Mouse (Mus musculus): Measurements from ENCODE around the gene Lyrm2. TPM values are rescaled to one million over a fixed set of nuclear protein-coding genes. Genes with fewer than 3 reads are reported as not detected.

Lyrm2 gene
- polyA plus RNA-seq (2014; fragmentation: Nextera tagmentation; extraction: Ambion mirVana) = 99.4 and 102 TPM in 2 replicates

DNA sequence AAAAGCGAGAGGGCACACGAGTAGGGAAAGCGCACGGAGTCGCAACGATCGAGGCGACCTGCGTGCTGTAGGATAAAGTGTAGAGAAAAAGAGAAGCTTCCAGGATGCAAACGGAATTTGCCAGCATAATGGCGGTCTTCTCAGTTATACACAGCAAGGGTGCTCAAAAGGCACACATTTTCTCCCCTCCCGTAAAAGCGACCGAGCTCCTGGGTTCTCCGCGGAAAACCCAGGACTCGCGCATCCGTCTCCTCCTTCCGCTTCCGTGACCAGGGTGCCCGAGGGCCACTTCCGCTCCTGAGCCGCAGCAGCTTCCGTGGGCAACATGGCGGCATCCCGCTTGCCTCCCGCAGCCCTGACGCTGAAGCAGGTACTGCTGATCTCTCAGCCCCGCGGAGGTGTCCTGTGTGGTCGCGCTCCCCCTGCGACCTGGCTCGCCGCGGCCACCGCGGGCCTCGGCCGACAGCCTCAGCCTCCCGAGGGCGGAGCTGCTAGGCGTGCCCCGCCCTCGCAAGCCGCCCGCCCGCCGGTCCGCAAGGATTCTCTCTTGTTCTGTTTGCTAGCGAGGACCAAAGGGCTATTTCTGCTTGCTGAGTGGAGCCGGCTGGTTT, at the start of gene Lyrm2:
TSS of gene Lyrm2 (plus strand) at position 288 of the 611 bp plus-strand sequence.
- DNase-seq (ENCODE audit: low spot score) (peak; percentile 91), ATAC-seq (ENCODE audit: low read depth) (peak; percentile 91)
- Histone ChIP-seq H3K27me3 (replicated peaks; ENCODE audit: control insufficient read depth, insufficient read depth, low read length) (no peaks in the 10 kb centered on the region), H3K4me2 (ENCODE audit: low read depth, low read length) (peak within 1 kb of the TSS; percentile 57), H3K9ac (ENCODE audit: low read depth, low read length) (peak within 1 kb of the TSS; percentile 89), H3K4me1 (ENCODE audit: control insufficient read depth, insufficient read depth, low read length) (peaks cover 6% of the 10 kb centered on the region; the same call in 1 of the 2 replicates), H3K36me3 (ENCODE audit: control insufficient read depth, insufficient read depth, low read length) (0 out of 2 replicates have a peak, but pooled peaks cover 7% of the 10 kb centered on the region), H3K9me3 (ENCODE audit: control insufficient read depth, low read length) (no peaks in the 10 kb centered on the region), H3K4me3 (ENCODE audit: low read depth, low read length) (peak within 1 kb of the TSS; percentile 75), H3K27ac (replicated peaks; ENCODE audit: low read depth, low read length) (peak within 1 kb of the TSS; percentile 98)
- under 1% methylated on average over 44 of the region's 53 CpGs for WGBS

DNA sequence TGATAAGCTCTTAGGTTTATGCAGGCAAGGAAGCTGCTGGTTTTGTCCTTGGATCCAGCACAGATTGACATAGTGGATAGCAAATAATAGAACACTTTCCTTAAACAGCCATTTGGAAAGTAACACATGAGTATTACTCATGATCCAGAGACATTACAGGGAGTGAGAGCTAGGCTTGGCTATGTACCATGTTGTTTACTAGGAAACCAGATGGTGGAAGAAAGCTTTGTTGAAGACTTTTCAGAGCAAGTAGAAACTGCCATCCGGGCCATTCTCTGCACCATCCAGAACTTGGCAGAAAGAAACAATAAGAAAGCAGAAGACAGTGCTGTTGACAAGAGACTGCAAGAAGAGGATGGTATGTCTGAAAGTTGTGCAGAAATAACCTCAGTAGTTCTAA, 49.3 kb upstream of the Lyrm2 start:
- Histone ChIP-seq H3K36me3 (ENCODE audit: control insufficient read depth, insufficient read depth, low read length) (peaks cover 83% of the 10 kb centered on the region), H3K27me3 (replicated peaks; ENCODE audit: control insufficient read depth, insufficient read depth, low read length) (no peaks in the 10 kb centered on the region), H3K9me3 (ENCODE audit: control insufficient read depth, low read length) (no peaks in the 10 kb centered on the region), H3K4me3 (ENCODE audit: low read depth, low read length) (no peak overlapping the region), H3K4me2 (ENCODE audit: low read depth, low read length) (no peak overlapping the region), H3K4me1 (ENCODE audit: control insufficient read depth, insufficient read depth, low read length) (no peaks in the 10 kb centered on the region), H3K9ac (ENCODE audit: low read depth, low read length) (no peak overlapping the region), H3K27ac (replicated peaks; ENCODE audit: low read depth, low read length) (no peak overlapping the region)
- ATAC-seq (ENCODE audit: low read depth) (no peak), DNase-seq (ENCODE audit: low spot score) (no peak)
- WGBS = 88% methylated on average over 1 of the region's 1 CpGs

DNA sequence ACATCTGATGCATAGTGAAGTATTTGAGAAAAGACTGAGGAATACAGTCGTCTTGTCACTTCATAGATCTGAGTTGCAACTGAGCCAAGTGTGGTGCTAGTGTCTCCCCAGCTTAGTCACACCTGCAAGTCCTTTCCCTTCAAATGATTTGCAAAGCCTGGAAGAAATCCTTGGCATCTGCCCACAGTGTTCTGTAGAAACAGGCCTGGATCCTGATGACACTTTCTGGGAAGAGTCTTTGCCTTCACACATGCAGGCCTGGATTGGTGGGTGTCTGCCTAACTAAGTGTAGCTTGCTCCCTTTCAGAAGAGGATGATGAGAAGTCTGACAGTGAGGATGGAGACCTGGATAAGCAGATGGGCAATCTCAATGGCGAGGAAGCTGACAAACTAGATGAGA, 42.6 kb upstream of the Lyrm2 start:
- H3K27me3 ChIP-seq (replicated peaks; ENCODE audit: control insufficient read depth, insufficient read depth, low read length) = no peaks in the 10 kb centered on the region
- no peak overlapping the region for H3K4me3 ChIP-seq (ENCODE audit: low read depth, low read length)
- H3K9ac ChIP-seq (ENCODE audit: low read depth, low read length) = no peak overlapping the region
- no peaks in the 10 kb centered on the region for H3K4me1 ChIP-seq (ENCODE audit: control insufficient read depth, insufficient read depth, low read length)
- ATAC-seq (ENCODE audit: low read depth) (no peak), DNase-seq (ENCODE audit: low spot score) (no peak)
- H3K9me3 ChIP-seq (ENCODE audit: control insufficient read depth, low read length) = no peaks in the 10 kb centered on the region
- H3K27ac ChIP-seq (replicated peaks; ENCODE audit: low read depth, low read length) = no peak overlapping the region
- no peak overlapping the region for H3K4me2 ChIP-seq (ENCODE audit: low read depth, low read length)
- H3K36me3 ChIP-seq (ENCODE audit: control insufficient read depth, insufficient read depth, low read length) = peaks cover 77% of the 10 kb centered on the region
- WGBS = 88% methylated on average over 2 of the region's 2 CpGs

DNA sequence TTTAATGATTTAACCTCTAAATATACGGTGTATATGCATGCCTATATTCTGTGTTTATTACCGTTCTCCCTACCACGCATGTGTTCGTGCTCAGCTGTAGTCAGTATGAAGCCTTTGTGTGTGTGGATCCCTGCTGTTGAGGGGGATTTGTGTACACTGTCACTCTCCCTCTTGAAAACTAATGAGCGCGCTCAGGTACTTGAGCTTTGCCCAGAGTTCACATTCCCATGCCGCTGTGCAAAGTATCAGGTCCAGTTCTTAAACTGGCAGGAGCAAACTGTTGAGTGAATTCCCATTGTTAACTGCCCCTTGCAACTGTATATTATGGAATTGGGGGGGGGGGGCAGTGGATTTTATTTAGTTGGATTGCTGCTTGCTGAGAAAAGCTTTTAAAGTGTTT, 32.6 kb upstream of the Lyrm2 start:
- Histone ChIP-seq H3K27me3 (replicated peaks; ENCODE audit: control insufficient read depth, insufficient read depth, low read length) (no peaks in the 10 kb centered on the region), H3K36me3 (ENCODE audit: control insufficient read depth, insufficient read depth, low read length) (peaks cover 84% of the 10 kb centered on the region), H3K4me1 (ENCODE audit: control insufficient read depth, insufficient read depth, low read length) (no peaks in the 10 kb centered on the region), H3K9me3 (ENCODE audit: control insufficient read depth, low read length) (no peaks in the 10 kb centered on the region), H3K4me2 (ENCODE audit: low read depth, low read length) (no peak overlapping the region), H3K9ac (ENCODE audit: low read depth, low read length) (no peak overlapping the region), H3K27ac (replicated peaks; ENCODE audit: low read depth, low read length) (no peak overlapping the region), H3K4me3 (ENCODE audit: low read depth, low read length) (no peak overlapping the region)
- ATAC-seq (ENCODE audit: low read depth) (no peak), DNase-seq (ENCODE audit: low spot score) (no peak)
- WGBS = 91% methylated on average over 7 of the region's 7 CpGs

DNA sequence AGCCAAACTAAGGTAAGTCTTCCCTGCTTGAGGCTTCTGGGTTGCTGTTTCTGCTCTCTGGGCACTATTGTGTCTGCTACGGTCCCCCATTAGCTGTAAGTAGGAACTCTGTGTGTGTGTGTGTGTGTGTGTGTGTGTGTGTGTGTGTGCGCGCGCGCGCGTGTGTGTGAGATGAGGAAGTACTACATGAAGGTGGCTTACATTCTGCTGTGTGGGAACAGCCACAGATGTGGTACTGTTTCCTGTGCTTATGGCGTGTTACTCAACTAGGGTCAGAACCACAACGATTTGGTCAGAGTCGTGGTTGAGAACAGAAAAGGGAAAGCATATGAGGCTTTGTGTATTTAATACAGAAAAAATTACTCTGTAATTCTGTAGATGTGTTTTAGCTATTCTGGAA, 32.0 kb upstream of the Lyrm2 start:
- Histone ChIP-seq H3K27ac (replicated peaks; ENCODE audit: low read depth, low read length) (no peak overlapping the region), H3K4me3 (ENCODE audit: low read depth, low read length) (no peak overlapping the region), H3K27me3 (replicated peaks; ENCODE audit: control insufficient read depth, insufficient read depth, low read length) (no peaks in the 10 kb centered on the region), H3K4me2 (ENCODE audit: low read depth, low read length) (no peak overlapping the region), H3K9me3 (ENCODE audit: control insufficient read depth, low read length) (no peaks in the 10 kb centered on the region), H3K4me1 (ENCODE audit: control insufficient read depth, insufficient read depth, low read length) (no peaks in the 10 kb centered on the region), H3K9ac (ENCODE audit: low read depth, low read length) (no peak overlapping the region), H3K36me3 (ENCODE audit: control insufficient read depth, insufficient read depth, low read length) (peaks cover 84% of the 10 kb centered on the region)
- 91% methylated on average over 10 of the region's 10 CpGs for WGBS
- ATAC-seq (ENCODE audit: low read depth) = no peak
- DNase-seq (ENCODE audit: low spot score) = no peak

DNA sequence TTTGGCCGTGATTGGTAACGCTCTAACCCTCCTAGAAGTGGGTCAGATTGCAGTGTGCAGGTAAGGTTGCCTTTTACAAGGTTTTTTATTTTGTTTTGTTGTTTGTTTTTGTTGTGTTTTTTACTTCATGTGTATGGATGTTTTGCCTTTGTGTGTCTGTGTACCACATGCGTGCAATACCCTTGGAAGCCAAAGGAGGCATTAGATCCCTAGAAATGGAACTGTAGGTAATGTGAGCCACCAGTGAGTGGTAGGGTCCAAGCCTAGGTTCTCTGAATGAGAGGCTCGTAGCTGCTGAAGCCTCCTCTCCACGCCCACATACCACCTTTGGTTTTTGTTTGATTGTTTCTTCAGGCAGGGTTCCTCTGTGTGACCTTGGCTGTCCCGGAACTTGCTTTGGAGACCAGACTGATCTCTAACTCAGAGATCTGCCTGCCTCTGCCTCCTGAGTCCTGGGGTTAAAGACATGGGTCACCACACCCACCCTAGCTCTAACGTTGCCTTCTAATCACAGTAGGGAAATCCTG, 29.7 kb upstream of the Lyrm2 start:
- H3K36me3 ChIP-seq (ENCODE audit: control insufficient read depth, insufficient read depth, low read length) = peaks cover 86% of the 10 kb centered on the region
- no peak overlapping the region for H3K4me3 ChIP-seq (ENCODE audit: low read depth, low read length)
- ATAC-seq (ENCODE audit: low read depth) = no peak
- no peak overlapping the region for H3K9ac ChIP-seq (ENCODE audit: low read depth, low read length)
- 91% methylated on average over 7 of the region's 7 CpGs for WGBS
- DNase-seq (ENCODE audit: low spot score) = no peak
- no peak overlapping the region for H3K27ac ChIP-seq (replicated peaks; ENCODE audit: low read depth, low read length)
- no peak overlapping the region for H3K4me2 ChIP-seq (ENCODE audit: low read depth, low read length)
- H3K9me3 ChIP-seq (ENCODE audit: control insufficient read depth, low read length) = no peaks in the 10 kb centered on the region
- H3K27me3 ChIP-seq (replicated peaks; ENCODE audit: control insufficient read depth, insufficient read depth, low read length) = no peaks in the 10 kb centered on the region
- no peaks in the 10 kb centered on the region for H3K4me1 ChIP-seq (ENCODE audit: control insufficient read depth, insufficient read depth, low read length)

DNA sequence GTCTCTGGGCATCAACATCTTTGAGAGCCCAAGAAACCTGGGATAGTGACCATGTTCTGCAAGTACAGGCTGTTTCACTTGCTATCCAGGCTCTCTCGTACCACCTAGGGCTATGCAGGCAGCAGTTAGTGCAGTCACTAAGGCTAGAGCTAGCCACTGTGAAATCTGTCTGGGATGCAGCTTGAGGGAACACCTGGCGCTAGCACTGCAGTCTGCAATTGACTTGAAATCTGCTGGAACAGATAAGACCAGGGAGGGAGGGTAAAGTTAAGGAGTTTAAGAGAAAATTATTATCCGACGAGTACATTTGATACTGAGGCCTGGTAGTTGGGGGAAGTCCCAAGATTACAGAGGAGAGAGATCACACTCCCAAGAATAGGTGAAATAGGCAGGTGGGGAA, 20.1 kb upstream of the Lyrm2 start:
- Histone ChIP-seq H3K27me3 (replicated peaks; ENCODE audit: control insufficient read depth, insufficient read depth, low read length) (no peaks in the 10 kb centered on the region), H3K4me3 (ENCODE audit: low read depth, low read length) (no peak overlapping the region), H3K36me3 (ENCODE audit: control insufficient read depth, insufficient read depth, low read length) (peaks cover 20% of the 10 kb centered on the region), H3K4me1 (ENCODE audit: control insufficient read depth, insufficient read depth, low read length) (no peaks in the 10 kb centered on the region), H3K27ac (replicated peaks; ENCODE audit: low read depth, low read length) (no peak overlapping the region), H3K9me3 (ENCODE audit: control insufficient read depth, low read length) (no peaks in the 10 kb centered on the region), H3K4me2 (ENCODE audit: low read depth, low read length) (no peak overlapping the region), H3K9ac (ENCODE audit: low read depth, low read length) (no peak overlapping the region)
- 95% methylated on average over 4 of the region's 4 CpGs for WGBS
- ATAC-seq (ENCODE audit: low read depth) = no peak
- DNase-seq (ENCODE audit: low spot score) = no peak

DNA sequence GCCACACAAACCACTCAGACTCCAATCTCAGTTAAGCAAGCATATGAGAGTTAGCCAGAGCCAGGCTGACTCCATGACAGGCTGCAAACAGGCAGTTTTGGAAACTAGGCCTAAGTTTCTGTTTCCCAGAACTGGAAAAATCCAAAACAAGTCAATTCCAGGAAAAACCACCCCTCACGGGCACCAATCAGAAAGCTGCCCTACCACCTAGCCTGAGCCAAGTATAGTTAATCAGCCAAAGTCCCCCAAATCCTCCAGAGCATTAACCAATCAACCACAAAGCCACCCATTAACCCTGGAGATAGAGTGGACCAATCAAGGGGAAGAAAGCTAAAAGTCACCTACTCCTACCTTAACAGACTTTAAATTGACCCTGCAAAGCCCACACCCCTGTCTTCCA, 12.9 kb upstream of the Lyrm2 start:
- DNase-seq (ENCODE audit: low spot score) (no peak), ATAC-seq (ENCODE audit: low read depth) (no peak)
- Histone ChIP-seq H3K27ac (replicated peaks; ENCODE audit: low read depth, low read length) (no peak overlapping the region), H3K4me3 (ENCODE audit: low read depth, low read length) (no peak overlapping the region), H3K27me3 (replicated peaks; ENCODE audit: control insufficient read depth, insufficient read depth, low read length) (no peaks in the 10 kb centered on the region), H3K9me3 (ENCODE audit: control insufficient read depth, low read length) (no peaks in the 10 kb centered on the region), H3K4me1 (ENCODE audit: control insufficient read depth, insufficient read depth, low read length) (no peaks in the 10 kb centered on the region), H3K9ac (ENCODE audit: low read depth, low read length) (no peak overlapping the region), H3K4me2 (ENCODE audit: low read depth, low read length) (no peak overlapping the region), H3K36me3 (ENCODE audit: control insufficient read depth, insufficient read depth, low read length) (no peaks in the 10 kb centered on the region)
- 83% methylated on average over 1 of the region's 1 CpGs for WGBS

DNA sequence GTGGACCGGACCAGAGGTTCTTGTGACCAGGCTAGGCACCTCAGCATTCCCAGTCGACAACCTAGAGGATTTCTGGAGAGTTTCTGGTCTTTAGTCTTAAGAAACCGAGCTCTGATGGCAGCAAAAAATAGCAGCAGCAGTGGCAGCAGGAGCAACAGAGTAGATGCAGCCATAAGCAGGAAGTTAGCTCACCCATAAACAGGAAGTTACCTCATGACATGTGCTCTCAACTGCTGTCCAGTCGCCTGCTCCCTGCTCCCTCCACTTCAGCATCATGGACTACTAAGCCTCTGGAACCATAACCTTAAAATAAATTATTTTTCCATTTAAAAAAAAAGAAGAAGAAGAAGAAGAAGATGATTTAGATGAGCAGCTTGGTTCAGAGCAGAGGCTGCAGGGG, 11.0 kb upstream of the Lyrm2 start:
- 85% methylated on average over 4 of the region's 4 CpGs for WGBS
- DNase-seq (ENCODE audit: low spot score) = no peak
- no peaks in the 10 kb centered on the region for H3K36me3 ChIP-seq (ENCODE audit: control insufficient read depth, insufficient read depth, low read length)
- no peaks in the 10 kb centered on the region for H3K4me1 ChIP-seq (ENCODE audit: control insufficient read depth, insufficient read depth, low read length)
- H3K4me2 ChIP-seq (ENCODE audit: low read depth, low read length) = no peak overlapping the region
- no peak overlapping the region for H3K4me3 ChIP-seq (ENCODE audit: low read depth, low read length)
- no peaks in the 10 kb centered on the region for H3K27me3 ChIP-seq (replicated peaks; ENCODE audit: control insufficient read depth, insufficient read depth, low read length)
- H3K27ac ChIP-seq (replicated peaks; ENCODE audit: low read depth, low read length) = no peak overlapping the region
- H3K9ac ChIP-seq (ENCODE audit: low read depth, low read length) = no peak overlapping the region
- H3K9me3 ChIP-seq (ENCODE audit: control insufficient read depth, low read length) = no peaks in the 10 kb centered on the region
- no peak for ATAC-seq (ENCODE audit: low read depth)

All from embryonic facial prominence, embryonic 14.5 days (tissue).